Mouse (Mus musculus) limb, embryonic 14.5 days (tissue): ENCODE measurements around the gene Tbc1d30. TPM values are rescaled to one million over a fixed set of nuclear protein-coding genes. Genes with fewer than 3 reads are reported as not detected.
A peak's percentile ranks its signal among the peaks of the same experiment; 100 is the strongest.

Experiments used
- ATAC-seq: fragments of 200-750 bp; cut with Nextera tagmentation; 2 replicates; pipeline ENCODE4 v1.8.0; 2017; ENCODE audit warnings: low read depth, moderate number of reproducible peaks, moderate TSS enrichment; ENCODE audit not compliant: low FRiP score
- DNase-seq: peaks from one replicate; pipeline ENCODE4 v3.0.0-alpha.2; 2015; ENCODE audit warnings: low spot score
- H3K27ac ChIP-seq: fragments of 300-500 bp; sonication (generic); replicated peaks from 2 replicates; pipeline ENCODE4 v1.5.1; 2014; ENCODE audit warnings: low read depth, mild to moderate bottlenecking, low read length, moderate library complexity, mixed read lengths
- H3K27me3 ChIP-seq: fragments of 300-500 bp; sonication (generic); 2 replicates; pipeline ENCODE4 v1.6.1; 2014; ENCODE audit warnings: low read length, mixed read lengths; ENCODE audit not compliant: control insufficient read depth, insufficient read depth
- H3K36me3 ChIP-seq: fragments of 300-500 bp; sonication (generic); 2 replicates; pipeline ENCODE4 v1.6.1; 2014; ENCODE audit warnings: mild to moderate bottlenecking, low read length, moderate library complexity, mixed read lengths; ENCODE audit not compliant: control insufficient read depth, insufficient read depth
- H3K4me1 ChIP-seq: fragments of 300-500 bp; sonication (generic); 2 replicates; pipeline ENCODE4 v1.6.1; 2014; ENCODE audit warnings: antibody characterized with exemption, low read length, mixed read lengths; ENCODE audit not compliant: control insufficient read depth, insufficient read depth
- H3K4me2 ChIP-seq: fragments of 300-500 bp; sonication (generic); replicated peaks from 2 replicates; pipeline ENCODE4 v1.6.1; 2014; ENCODE audit warnings: low read depth, mild to moderate bottlenecking, low read length, moderate library complexity; ENCODE audit not compliant: severe bottlenecking
- H3K4me3 ChIP-seq: fragments of 300-500 bp; sonication (generic); replicated peaks from 2 replicates; pipeline ENCODE4 v1.5.1; 2014; ENCODE audit warnings: low read length
- H3K9ac ChIP-seq: fragments of 300-500 bp; sonication (generic); 2 replicates; pipeline ENCODE4 v1.6.1; 2014; ENCODE audit warnings: mild to moderate bottlenecking, low read depth, low read length, moderate library complexity; ENCODE audit not compliant: severe bottlenecking
- H3K9me3 ChIP-seq: fragments of 300-500 bp; sonication (generic); 2 replicates; pipeline ENCODE4 v1.6.1; 2016; ENCODE audit warnings: low read length; ENCODE audit not compliant: control insufficient read depth
- POLR2A ChIP-seq: fragments of 200-500 bp; IDR thresholded peaks from 2 replicates; pipeline ENCODE4 v1.8.0; 2012; ENCODE audit warnings: inconsistent platforms, mild to moderate bottlenecking, moderate library complexity, borderline replicate concordance; ENCODE audit not compliant: insufficient read depth, insufficient read length; ENCODE audit errors: extremely low read depth
- WGBS: fragments of 180-500 bp; shearing (Covaris S2); extraction: QIAGEN DNeasy Blood & Tissue Kit; methylation state at CpG from one replicate; pipeline ENCODE4 v1.1.7; 2014; 5-methylcytosine and 5-hydroxymethylcytosine counted together
- polyA plus RNA-seq, 2 experiments: library from polyadenylated mRNA; depleted of rRNA in 1 of 2; stranded (reverse) in 1 of 2; unstranded in 1 of 2; fragments of >200 nt; fragmentation: Nextera tagmentation in 1 of 2; extraction: Ambion mirVana in 1 of 2; gene quantifications; 2 replicates each; pipeline versions ENCODE4 v1.2.1 to v1.2.3; 2012 to 2014

The Tbc1d30 gene
- polyA plus RNA-seq, 2 experiments, result 1.3 TPM

- DNase-seq, result no peak
- 82% methylated on average over 10 of the region's 10 CpGs for WGBS
- no peak for TF ChIP-seq POLR2A
- no peak overlapping the region for H3K4me3 ChIP-seq
- no peak overlapping the region for H3K27ac ChIP-seq
- H3K9ac ChIP-seq, result no peak overlapping the region
- no peaks in the 10 kb centered on the region for H3K36me3 ChIP-seq
- H3K4me1 ChIP-seq, result no peaks in the 10 kb centered on the region
- no peak overlapping the region for H3K4me2 ChIP-seq
- H3K27me3 ChIP-seq, result peaks cover 19% of the 10 kb centered on the region
- H3K9me3 ChIP-seq, result 0 out of 2 replicates have a peak, but pooled peaks cover 2% of the 10 kb centered on the region
- ATAC-seq, result no peak
These were observed 34.7 kb downstream of the Tbc1d30 start for GRCm38 (mm10) chr10:121316361-121316760.

- H3K4me1 ChIP-seq, result no peaks in the 10 kb centered on the region
- no peak overlapping the region; the same call in 1 of the 2 replicates for H3K4me3 ChIP-seq
- H3K9ac ChIP-seq, result no peak overlapping the region
- peak; percentile 23 for DNase-seq
- H3K4me2 ChIP-seq, result peak overlapping the region; percentile 29; the same call in 1 of the 2 replicates
- no peak overlapping the region for H3K27ac ChIP-seq
- H3K27me3 ChIP-seq, result peaks cover 22% of the 10 kb centered on the region
- 26% methylated on average over 27 of the region's 27 CpGs for WGBS
- H3K36me3 ChIP-seq, result no peaks in the 10 kb centered on the region
- 0 out of 2 replicates have a peak, but pooled peaks cover 2% of the 10 kb centered on the region for H3K9me3 ChIP-seq
- ATAC-seq, result no peak
- TF ChIP-seq POLR2A, result no peak
These were observed 35.5 kb downstream of the Tbc1d30 start for GRCm38 (mm10) chr10:121315321-121316283.

- Histone ChIP-seq H3K4me2 (no peak overlapping the region), H3K4me1 (peaks cover 9% of the 10 kb centered on the region), H3K4me3 (no peak overlapping the region), H3K27ac (no peak overlapping the region), H3K27me3 (peaks cover 34% of the 10 kb centered on the region), H3K9me3 (0 out of 2 replicates have a peak, but pooled peaks cover 2% of the 10 kb centered on the region), H3K36me3 (no peaks in the 10 kb centered on the region), H3K9ac (no peak overlapping the region)
- TF ChIP-seq POLR2A, result no peak
- DNase-seq (no peak), ATAC-seq (no peak)
- 46% methylated on average over 4 of the region's 4 CpGs for WGBS
These were observed 36.9 kb downstream of the Tbc1d30 start for GRCm38 (mm10) chr10:121314186-121314585.

- no peak for DNase-seq
- Histone ChIP-seq H3K36me3 (no peaks in the 10 kb centered on the region), H3K4me1 (peaks cover 9% of the 10 kb centered on the region), H3K4me3 (no peak overlapping the region), H3K9me3 (0 out of 2 replicates have a peak, but pooled peaks cover 2% of the 10 kb centered on the region), H3K27ac (no peak overlapping the region), H3K4me2 (no peak overlapping the region), H3K9ac (no peak overlapping the region), H3K27me3 (peaks cover 43% of the 10 kb centered on the region)
- no peak for ATAC-seq
- no peak for TF ChIP-seq POLR2A
- WGBS, result 90% methylated on average over 3 of the region's 3 CpGs
These were observed 38.0 kb downstream of the Tbc1d30 start for GRCm38 (mm10) chr10:121313049-121313448.

GRCm38 (mm10) chr10:121310511-121311221 is 40.4 kb downstream of the Tbc1d30 start:
- no peak overlapping the region for H3K27ac ChIP-seq
- H3K4me1 ChIP-seq, result peaks cover 9% of the 10 kb centered on the region
- under 1% methylated on average over 63 of the region's 77 CpGs for WGBS
- peak overlapping the region; percentile 54 for H3K9ac ChIP-seq
- H3K4me3 ChIP-seq, result peak overlapping the region; percentile 71
- peaks cover 43% of the 10 kb centered on the region for H3K27me3 ChIP-seq
- H3K4me2 ChIP-seq, result peak overlapping the region; percentile 99
- H3K36me3 ChIP-seq, result no peaks in the 10 kb centered on the region
- no peaks in the 10 kb centered on the region for H3K9me3 ChIP-seq
- peak; percentile 84 for ATAC-seq
- no peak for TF ChIP-seq POLR2A
- peak; percentile 31 for DNase-seq
